Mouse (Mus musculus) liver, adult 2 months (tissue): Measurements from ENCODE around the gene Vsx2. TPM values are rescaled to one million over a fixed set of nuclear protein-coding genes. Genes with fewer than 3 reads are reported as not detected.

Source experiments
- DNase-seq: peaks from one replicate; pipeline ENCODE4 v3.0.0-alpha.2; 2011; ENCODE audit warnings: low read depth, low spot score; ENCODE audit errors: extremely low read depth
- H3K27ac ChIP-seq: fragments of 200-500 bp; replicated peaks from 2 replicates; pipeline ENCODE4 v1.5.1; 2012; ENCODE audit warnings: low read depth, mild to moderate bottlenecking, control low read depth, inconsistent platforms, low read length; ENCODE audit not compliant: insufficient read depth
- H3K27me3 ChIP-seq: fragments of 200-500 bp; 2 replicates; pipeline ENCODE4 v1.6.1; 2012; ENCODE audit warnings: mild to moderate bottlenecking, moderate library complexity, low read length, inconsistent platforms; ENCODE audit not compliant: control insufficient read depth, insufficient read depth
- H3K36me3 ChIP-seq: fragments of 200-500 bp; 2 replicates; pipeline ENCODE4 v1.6.1; 2012; ENCODE audit warnings: low read length, inconsistent platforms; ENCODE audit not compliant: control insufficient read depth, insufficient read depth
- H3K4me1 ChIP-seq: fragments of 200-500 bp; 2 replicates; pipeline ENCODE4 v1.6.1; 2011; ENCODE audit warnings: low read length; ENCODE audit not compliant: control insufficient read depth, insufficient read depth
- H3K4me3 ChIP-seq: fragments of 200-500 bp; 2 replicates; pipeline ENCODE4 v1.5.1; 2011; ENCODE audit warnings: low read depth, mild to moderate bottlenecking, control low read depth, low read length, moderate library complexity; ENCODE audit not compliant: insufficient read depth
- H3K79me2 ChIP-seq: fragments of 200-500 bp; 2 replicates; pipeline ENCODE4 v1.6.1; 2012; ENCODE audit warnings: inconsistent platforms, mild to moderate bottlenecking, low read length, moderate library complexity; ENCODE audit not compliant: control insufficient read depth, insufficient read depth
- H3K9ac ChIP-seq: fragments of 200-500 bp; 2 replicates; pipeline ENCODE4 v1.6.1; 2012; ENCODE audit warnings: low read depth, mild to moderate bottlenecking, control low read depth, inconsistent platforms, low read length
- CTCF ChIP-seq: fragments of 200-500 bp; IDR thresholded peaks from 2 replicates; pipeline ENCODE4 v1.5.1; 2011; ENCODE audit warnings: low read depth, low read length, control low read depth
- POLR2A ChIP-seq: fragments of 200-500 bp; IDR thresholded peaks from 2 replicates; pipeline ENCODE4 v1.6.1; 2011; ENCODE audit warnings: low read length, control low read depth; ENCODE audit not compliant: insufficient read depth; ENCODE audit errors: extremely low read depth
- WGBS: fragments of 180-500 bp; shearing (Covaris S2); methylation state at CpG from one replicate; pipeline ENCODE4 v1.1.7; 2018; 5-methylcytosine and 5-hydroxymethylcytosine counted together
- polyA plus RNA-seq: library from polyadenylated mRNA; depleted of rRNA; stranded (reverse); fragments of >200 nt; gene quantifications from 2 replicates; pipeline ENCODE4 v1.2.3, GENCODE M21; 2012
- total RNA-seq: library from RNA; depleted of rRNA; stranded (reverse); fragments of >200 nt; gene quantifications from 2 replicates; pipeline ENCODE4 v1.2.3, GENCODE M21; 2014

Vsx2 gene
- total and polyA plus RNA-seq, 2 experiments, result not detected

DNA sequence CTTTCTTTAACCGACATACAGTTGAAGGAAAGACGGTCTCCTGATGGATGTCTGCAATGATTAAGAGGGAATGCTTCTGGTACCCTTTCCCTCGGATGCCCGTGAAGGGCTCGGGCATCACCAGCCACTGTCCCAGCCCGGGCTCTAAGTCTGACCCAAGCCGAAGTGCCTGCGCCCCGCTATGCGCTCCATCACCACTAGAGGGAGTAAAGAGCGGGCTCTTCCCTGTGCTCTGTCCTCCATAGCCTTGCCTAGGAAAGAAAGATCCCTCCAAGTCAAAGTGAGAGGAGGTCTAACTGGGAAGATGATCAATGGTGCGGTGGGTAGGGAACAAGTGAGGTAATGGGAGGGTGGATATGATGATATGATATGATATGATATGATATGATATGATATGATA is 23.5 kb upstream of the Vsx2 start:
- Histone ChIP-seq H3K4me3 (no peak overlapping the region), H3K9ac (no peak overlapping the region), H3K27me3 (no peaks in the 10 kb centered on the region), H3K79me2 (no peaks in the 10 kb centered on the region), H3K4me1 (0 out of 2 replicates have a peak, but pooled peaks cover 3% of the 10 kb centered on the region), H3K36me3 (no peaks in the 10 kb centered on the region), H3K27ac (no peak overlapping the region)
- peak; percentile 16 for DNase-seq
- WGBS, result 2% methylated on average over 12 of the region's 12 CpGs
- peak; percentile 87 for TF ChIP-seq CTCF
- no peak for TF ChIP-seq POLR2A

DNA sequence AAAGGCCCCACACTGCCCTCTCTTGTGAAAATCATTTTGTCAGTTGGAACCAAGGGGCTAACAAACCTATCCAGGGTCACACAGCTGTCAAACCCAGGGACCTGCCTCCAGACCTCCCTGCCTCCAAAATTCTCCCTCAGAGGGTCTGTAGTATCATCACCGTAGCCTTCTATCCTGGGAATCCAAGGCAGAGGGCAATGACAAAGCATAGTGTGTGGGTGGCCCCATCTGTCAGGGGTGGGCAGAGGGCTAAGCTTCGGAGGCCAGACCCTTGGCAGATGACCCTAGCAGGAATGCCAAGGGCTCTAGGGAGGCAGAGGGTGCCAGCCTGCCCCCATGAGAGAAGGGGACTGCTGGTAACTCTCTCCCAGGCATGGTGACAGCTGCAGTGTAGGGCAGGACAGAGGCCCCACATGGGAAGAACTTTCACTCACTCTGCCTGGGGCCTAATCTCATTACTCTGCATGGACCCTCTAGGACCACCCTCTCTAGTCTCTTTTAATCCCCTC is 22.9 kb upstream of the Vsx2 start:
- Histone ChIP-seq H3K27ac (no peak overlapping the region), H3K27me3 (no peaks in the 10 kb centered on the region), H3K4me1 (0 out of 2 replicates have a peak, but pooled peaks cover 3% of the 10 kb centered on the region), H3K36me3 (no peaks in the 10 kb centered on the region), H3K79me2 (no peaks in the 10 kb centered on the region), H3K9ac (no peak overlapping the region), H3K4me3 (no peak overlapping the region)
- no peak for TF ChIP-seq POLR2A
- no peak for TF ChIP-seq CTCF
- 91% methylated on average over 2 of the region's 2 CpGs for WGBS
- no peak for DNase-seq

DNA sequence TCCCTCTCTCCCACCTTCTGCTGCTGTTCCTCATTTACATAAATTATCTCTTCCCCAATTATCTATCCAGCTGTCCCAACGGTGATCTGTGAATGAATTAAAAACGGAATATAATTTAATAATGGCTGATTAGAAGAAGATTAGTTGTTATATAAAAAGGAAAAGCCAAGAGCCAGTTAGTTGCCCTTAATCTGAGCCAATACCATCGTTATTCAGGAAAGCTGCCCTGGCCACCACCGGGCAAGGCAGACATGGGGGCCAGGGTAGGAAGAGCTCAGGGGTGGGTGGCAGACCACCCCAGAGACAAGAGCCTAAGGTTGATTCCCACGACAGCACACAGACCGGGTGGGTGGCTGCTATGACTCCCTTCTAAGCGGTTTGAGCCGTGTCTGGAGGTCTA is 21.3 kb upstream of the Vsx2 start:
- Histone ChIP-seq H3K36me3 (no peaks in the 10 kb centered on the region), H3K4me3 (no peak overlapping the region), H3K27me3 (no peaks in the 10 kb centered on the region), H3K4me1 (no peaks in the 10 kb centered on the region), H3K9ac (no peak overlapping the region), H3K79me2 (no peaks in the 10 kb centered on the region), H3K27ac (no peak overlapping the region)
- TF ChIP-seq CTCF (no peak), POLR2A (no peak)
- WGBS, result 59% methylated on average over 8 of the region's 8 CpGs
- no peak for DNase-seq

DNA sequence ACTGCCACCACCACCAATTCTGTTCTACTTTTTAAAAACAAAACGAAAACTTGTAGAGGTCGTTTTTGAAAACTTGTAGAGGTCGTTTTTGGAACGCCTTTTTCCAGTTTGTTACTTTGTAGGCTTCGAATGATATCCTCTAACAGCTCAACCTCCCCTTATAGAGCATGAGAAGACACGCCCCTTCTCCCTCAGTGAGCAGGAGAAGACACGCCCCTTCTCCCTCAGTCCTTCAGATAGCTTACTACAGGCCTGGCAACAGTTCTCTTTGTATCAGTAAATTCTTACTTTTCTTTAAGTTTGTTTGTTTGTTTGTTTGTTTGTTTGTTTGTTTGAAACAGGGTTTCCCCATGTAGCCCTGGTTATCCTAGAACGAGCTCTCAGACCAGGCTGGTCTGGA is 14.3 kb upstream of the Vsx2 start:
- 66% methylated on average over 8 of the region's 8 CpGs for WGBS
- Histone ChIP-seq H3K36me3 (no peaks in the 10 kb centered on the region), H3K27ac (no peak overlapping the region), H3K4me1 (no peaks in the 10 kb centered on the region), H3K4me3 (no peak overlapping the region), H3K27me3 (no peaks in the 10 kb centered on the region), H3K9ac (no peak overlapping the region), H3K79me2 (no peaks in the 10 kb centered on the region)
- TF ChIP-seq POLR2A (no peak), CTCF (no peak)
- DNase-seq, result no peak

DNA sequence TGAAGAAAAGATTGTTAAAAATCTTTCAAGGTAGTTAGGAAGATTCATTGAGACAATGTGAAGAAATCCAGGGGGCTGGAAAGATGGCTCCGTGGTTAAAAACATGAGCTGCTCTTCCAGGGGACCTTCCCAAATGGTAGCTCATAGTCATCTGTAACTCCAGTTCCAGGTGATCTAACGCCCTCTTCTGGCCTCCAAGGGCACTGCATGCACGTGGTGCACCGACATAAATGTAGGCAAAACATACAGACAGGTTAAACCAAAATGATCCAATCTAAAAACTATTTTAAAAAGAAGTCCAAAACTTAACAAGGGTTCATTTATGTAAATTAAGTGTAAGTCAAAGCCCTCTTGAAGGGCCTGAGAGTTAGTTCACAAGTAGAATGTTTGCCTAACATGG is 7.0 kb upstream of the Vsx2 start:
- DNase-seq, result no peak
- H3K36me3 ChIP-seq, result no peaks in the 10 kb centered on the region

DNA sequence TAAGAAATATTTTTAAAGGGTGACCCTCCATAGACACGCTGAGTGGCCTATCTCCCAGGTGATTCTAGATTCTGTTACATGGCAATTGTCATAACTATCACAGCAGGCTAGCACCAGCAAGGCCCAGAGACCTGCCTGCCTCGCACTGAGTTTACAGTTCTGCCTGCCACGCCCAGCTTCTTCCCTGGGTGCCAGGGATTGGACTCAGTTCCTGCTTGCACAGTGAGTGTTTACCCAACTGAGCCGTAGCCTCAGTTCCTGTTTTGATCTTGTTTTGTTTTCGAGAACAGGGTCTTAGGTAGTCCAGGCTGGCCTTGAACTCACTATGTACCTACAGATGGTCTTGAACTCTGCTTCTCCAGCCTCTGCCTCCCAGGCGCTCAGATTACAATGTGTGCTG is 2.0 kb upstream of the Vsx2 start:
- Histone ChIP-seq H3K36me3 (no peaks in the 10 kb centered on the region), H3K9ac (no peak overlapping the region), H3K79me2 (no peaks in the 10 kb centered on the region), H3K27me3 (peaks cover 15% of the 10 kb centered on the region), H3K27ac (no peak overlapping the region), H3K4me1 (no peaks in the 10 kb centered on the region), H3K4me3 (no peak overlapping the region)
- TF ChIP-seq CTCF (no peak), POLR2A (no peak)
- WGBS, result 74% methylated on average over 6 of the region's 6 CpGs
- no peak for DNase-seq

More for the DNA sequence above, 7.0 kb upstream of the Vsx2 start:
- no peak overlapping the region for H3K9ac ChIP-seq
- TF ChIP-seq POLR2A (no peak), CTCF (peak; percentile 27; the same call in 1 of the 2 replicates)
- H3K4me3 ChIP-seq, result no peak overlapping the region
- H3K79me2 ChIP-seq, result no peaks in the 10 kb centered on the region
- H3K27ac ChIP-seq, result no peak overlapping the region
- H3K4me1 ChIP-seq, result no peaks in the 10 kb centered on the region
- 55% methylated on average over 4 of the region's 4 CpGs for WGBS
- no peaks in the 10 kb centered on the region for H3K27me3 ChIP-seq
